Mouse (Mus musculus) liver, postnatal 0 days (tissue): ENCODE results near the gene Antxr2.

Experiments
- CTCF ChIP-seq: sonication (generic); IDR thresholded peaks from 2 replicates; pipeline ENCODE4 v1.5.1; 2016; ENCODE audit warnings: antibody characterized with exemption, low read depth
- EP300 ChIP-seq: IDR thresholded peaks from 2 replicates; pipeline ENCODE4 v1.6.1; 2016; ENCODE audit warnings: antibody characterized with exemption, low read depth, mild to moderate bottlenecking

DNA sequence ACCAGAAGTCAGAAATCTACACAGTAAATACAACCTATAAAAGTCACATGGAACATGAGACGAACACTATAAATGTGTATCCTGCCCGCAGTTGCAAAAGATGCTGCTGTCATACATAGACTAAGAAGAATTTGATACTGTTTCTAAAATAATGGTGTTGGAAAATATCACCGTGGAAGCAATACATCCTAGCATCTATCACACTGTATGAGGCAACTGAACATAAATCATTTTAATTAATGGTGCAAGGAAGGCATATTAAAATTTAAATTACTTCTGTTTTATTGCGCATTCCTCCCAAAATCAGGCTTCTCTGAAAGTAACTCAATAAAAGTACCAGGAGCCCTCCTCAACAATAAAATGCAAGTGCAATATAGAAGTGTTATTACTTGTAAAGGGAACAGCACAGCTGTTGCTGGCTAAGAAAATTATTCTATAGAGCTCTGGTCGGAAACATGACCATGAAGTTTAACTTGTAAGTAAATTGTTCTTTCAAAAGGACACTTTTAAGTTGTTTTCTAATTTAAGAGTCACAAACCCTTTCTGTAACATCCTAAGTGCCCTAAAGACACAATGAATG, 76.6 kb downstream of the Antxr2 start:
- TF ChIP-seq CTCF, result no peak
- no peak for TF ChIP-seq EP300
